In the genomic region with DNA sequence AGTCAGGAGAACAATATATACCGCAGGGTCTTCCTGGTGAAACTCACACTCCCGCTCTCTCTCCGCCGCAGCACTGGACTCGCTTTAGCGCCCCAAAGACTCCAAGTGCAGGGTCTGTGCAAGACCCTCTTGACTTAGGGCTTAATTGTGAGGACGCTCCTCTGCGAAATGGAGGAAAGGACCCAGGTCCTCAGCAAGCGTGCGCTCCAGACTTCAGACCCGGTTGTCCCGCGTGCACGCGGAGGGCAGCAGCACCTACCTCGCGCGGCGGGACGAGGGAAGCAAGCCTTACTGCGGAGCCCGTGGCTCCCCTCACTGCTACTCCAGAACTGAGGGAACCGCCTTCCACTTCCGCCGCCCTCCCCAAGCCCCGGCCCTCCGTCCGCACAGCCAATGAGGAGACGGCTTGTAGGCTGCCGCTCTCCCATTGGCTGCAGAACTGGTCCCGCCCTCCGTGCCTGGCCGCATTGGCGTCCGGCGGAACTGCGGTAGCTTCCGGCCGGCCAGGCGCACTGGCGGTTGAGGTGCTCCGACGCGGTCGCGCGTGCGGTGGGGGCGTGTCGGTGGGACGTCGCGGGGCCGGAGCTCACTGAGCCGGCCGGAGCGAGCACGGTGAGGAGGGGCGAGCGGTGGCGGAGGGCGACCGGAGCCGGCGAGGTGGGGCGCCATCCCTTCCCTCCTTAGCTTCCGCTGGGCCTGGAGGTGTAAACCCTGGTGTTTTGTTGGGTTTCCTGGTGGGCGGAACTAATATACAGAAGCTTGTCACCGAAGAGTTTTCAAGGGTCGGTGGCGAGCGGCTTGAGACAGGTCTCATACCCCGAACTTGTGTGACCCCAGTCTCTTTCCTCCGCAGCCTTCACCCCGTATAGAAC, we compare ENCODE assay signal across 8 mouse cellular contexts. TPM values are rescaled to one million over a fixed set of nuclear protein-coding genes. Genes with fewer than 3 reads are reported as not detected.
DNase-seq lines count a peak whose midpoint lies in the region; ATAC-seq lines count a peak whose summit lies in the region.

A gene (plus strand): TSS at position 465 of the 872 bp plus-strand sequence.

- ATAC-seq in erythroblast, adult 5-6 weeks (replicated peaks; ENCODE audit: low FRiP score, poor library complexity, severe bottlenecking), result peak; percentile 98
- peak; percentile 98 for ATAC-seq in kidney, embryonic 15.5 days (replicated peaks; ENCODE audit: low FRiP score)
- peak; percentile 98 for ATAC-seq in monocyte, adult 5-6 weeks (replicated peaks; ENCODE audit: insufficient number of reproducible peaks, low FRiP score, low TSS enrichment, poor library complexity, severe bottlenecking)

- H3K9me3 ChIP-seq in heart, embryonic 10.5 days, result no peaks in the 10 kb centered on the region
- no peaks in the 10 kb centered on the region for H3K9me3 ChIP-seq in kidney, embryonic 15.5 days (replicated peaks)

- H3K36me3 ChIP-seq in heart, embryonic 10.5 days, result peaks cover 49% of the 10 kb centered on the region
- peaks cover 52% of the 10 kb centered on the region for H3K36me3 ChIP-seq in kidney, embryonic 15.5 days

- peaks cover 37% of the 10 kb centered on the region for H3K4me1 ChIP-seq in heart, embryonic 10.5 days
- peaks cover 48% of the 10 kb centered on the region for H3K4me1 ChIP-seq in kidney, embryonic 15.5 days

- H3K9ac ChIP-seq in kidney, embryonic 15.5 days, result peak within 1 kb of the TSS; percentile 85

- WGBS in heart, embryonic 10.5 days, result under 1% methylated on average over 75 of the region's 75 CpGs
- under 1% methylated on average over 75 of the region's 75 CpGs for WGBS in kidney, embryonic 15.5 days

- no peaks in the 10 kb centered on the region for H3K27me3 ChIP-seq in heart, embryonic 10.5 days (ENCODE audit: insufficient read depth, poor library complexity, severe bottlenecking)
- no peaks in the 10 kb centered on the region for H3K27me3 ChIP-seq in kidney, embryonic 15.5 days

- peak within 1 kb of the TSS; percentile 84 for H3K4me3 ChIP-seq in heart, embryonic 10.5 days
- peak within 1 kb of the TSS; percentile 81 for H3K4me3 ChIP-seq in kidney, embryonic 15.5 days (replicated peaks)

- peak; percentile 95 for DNase-seq in B cell, adult 2 months
- peak; percentile 98 for DNase-seq in brain, adult 2 months (ENCODE audit: low read depth, low spot score)
- peak; percentile 98 for DNase-seq in heart, embryonic 10.5 days (ENCODE audit: low spot score)
- peak; percentile 98 for DNase-seq in liver
- peak; percentile 97 to 98 for DNase-seq in spleen, postnatal 4 days (ENCODE audit: low spot score in 2 of 2)

- peak within 1 kb of the TSS; percentile 95 for H3K4me2 ChIP-seq in kidney, embryonic 15.5 days

- peak within 1 kb of the TSS; percentile 91 for H3K27ac ChIP-seq in heart, embryonic 10.5 days
- H3K27ac ChIP-seq in kidney, embryonic 15.5 days, result peak within 1 kb of the TSS; percentile 91

RNA-seq across cellular contexts. Expression of the gene that starts here (rescaled TPM):
- 1.3 TPM in 1 of 2 replicates, not detected in the other for total RNA-seq in erythroblast, adult 5-6 weeks (2015; ENCODE audit: low replicate concordance)
- 5.3 and 6.0 TPM in 2 replicates for total RNA-seq in erythroblast, adult 5-6 weeks (2017; ENCODE audit: low replicate concordance)
- 12.5 and 14.6 TPM in 2 replicates for polyA plus RNA-seq in heart, embryonic 10.5 days (2016; fragmentation: Nextera tagmentation; extraction: Ambion mirVana)
- polyA plus RNA-seq in kidney, embryonic 15.5 days (2015; fragmentation: Nextera tagmentation; extraction: Ambion mirVana), result 18.4 and 20.0 TPM in 2 replicates
- total RNA-seq in monocyte, adult 5-6 weeks (2017), result 23.5 to 34.2 TPM (median 32.3 TPM) in 3 replicates

Comparison
In these comparisons a context has a peak if more than half of its experiments do, and no peak if none do; other contexts are left out.
1. Peak in every context shown above with its lines: DNase-seq, ATAC-seq, H3K4me3 ChIP-seq and H3K27ac ChIP-seq.